Mouse (Mus musculus) embryonic fibroblast, embryonic 13.5 days (primary cell): ENCODE measurements around the gene Fam53a. TPM values are rescaled to one million over a fixed set of nuclear protein-coding genes. Genes with fewer than 3 reads are reported as not detected.

ENCODE experiments used
- H3K27ac ChIP-seq: 2 replicates; pipeline ENCODE4 v1.5.1; 2012; ENCODE audit warnings: low read length, control low read depth, inconsistent platforms; ENCODE audit not compliant: insufficient read depth
- H3K4me1 ChIP-seq: 2 replicates; pipeline ENCODE4 v1.6.1; 2011; ENCODE audit warnings: low read length; ENCODE audit not compliant: control insufficient read depth, insufficient read depth
- H3K4me3 ChIP-seq: 2 replicates; pipeline ENCODE4 v1.5.1; 2011; ENCODE audit warnings: mild to moderate bottlenecking, control low read depth, low read length; ENCODE audit not compliant: insufficient read depth
- CTCF ChIP-seq: IDR thresholded peaks from 2 replicates; pipeline ENCODE4 v1.5.1; 2011; ENCODE audit warnings: mild to moderate bottlenecking, control low read depth, low read length, moderate library complexity, borderline replicate concordance; ENCODE audit not compliant: insufficient read depth
- POLR2A ChIP-seq: IDR thresholded peaks from 2 replicates; pipeline ENCODE4 v1.6.1; 2011; ENCODE audit warnings: low read depth, mild to moderate bottlenecking, control low read depth, low read length, moderate library complexity
- polyA plus RNA-seq: library from polyadenylated mRNA; stranded (reverse); fragments of >200 nt; gene quantifications from 2 replicates; pipeline ENCODE4 v1.2.4, GENCODE M21; 2011; ENCODE audit warnings: low read depth; ENCODE audit not compliant: missing spikeins, insufficient read length

Gene Fam53a
- polyA plus RNA-seq, 1 experiment: 24.3 TPM

DNA sequence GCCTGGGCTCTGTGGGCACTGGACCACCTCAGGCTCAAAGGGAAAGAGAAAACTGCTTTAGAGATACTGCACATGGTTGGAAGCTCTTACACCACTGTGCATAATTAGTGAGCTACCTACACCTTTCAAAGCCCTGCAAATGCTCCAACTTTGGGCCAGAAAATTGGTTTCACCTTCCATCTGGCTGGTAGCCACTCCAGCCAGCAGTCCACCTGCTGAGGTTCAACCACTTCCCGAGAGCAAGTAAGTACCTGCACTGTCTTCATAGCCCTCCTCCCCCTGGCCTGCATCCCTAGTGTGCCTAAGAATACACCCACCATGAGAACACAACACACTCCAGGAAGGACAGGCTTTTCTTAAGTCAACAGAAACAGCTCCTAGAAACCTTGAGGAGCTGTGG is 17.6 kb downstream of the Fam53a start:
- Histone ChIP-seq H3K4me3 (no peak overlapping the region), H3K27ac (no peak overlapping the region), H3K4me1 (no peaks in the 10 kb centered on the region)
- TF ChIP-seq CTCF (no peak), POLR2A (no peak)

- no peak overlapping the region for H3K4me3 ChIP-seq
- no peak overlapping the region for H3K27ac ChIP-seq
- H3K4me1 ChIP-seq: no peaks in the 10 kb centered on the region
- TF ChIP-seq CTCF: no peak
- TF ChIP-seq POLR2A: no peak
These were observed 20.2 kb downstream of the Fam53a start for GRCm38 (mm10) chr5:33609226-33609625.

DNA sequence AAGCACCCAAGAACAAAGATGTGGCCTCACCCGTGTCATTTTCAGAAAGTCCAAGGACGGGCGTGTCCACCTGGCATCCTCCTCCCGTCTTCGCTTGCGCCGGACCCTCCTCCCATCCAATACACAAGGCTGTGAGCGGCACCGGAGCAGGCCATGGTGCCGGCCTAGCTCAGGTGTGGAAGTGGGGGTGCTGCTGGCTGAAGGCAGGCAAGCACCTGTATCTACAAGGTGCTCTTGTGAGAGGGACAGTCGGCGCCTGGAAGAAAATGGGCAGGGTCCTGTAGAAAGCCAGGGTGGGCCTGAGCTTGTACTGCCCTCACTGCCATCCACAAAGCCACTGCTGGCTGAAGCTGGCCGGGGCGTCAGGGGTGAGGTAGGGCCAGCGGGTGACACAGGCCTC is 22.0 kb downstream of the Fam53a start:
- Histone ChIP-seq H3K27ac (no peak overlapping the region), H3K4me3 (no peak overlapping the region), H3K4me1 (no peaks in the 10 kb centered on the region)
- TF ChIP-seq POLR2A (no peak), CTCF (no peak)

DNA sequence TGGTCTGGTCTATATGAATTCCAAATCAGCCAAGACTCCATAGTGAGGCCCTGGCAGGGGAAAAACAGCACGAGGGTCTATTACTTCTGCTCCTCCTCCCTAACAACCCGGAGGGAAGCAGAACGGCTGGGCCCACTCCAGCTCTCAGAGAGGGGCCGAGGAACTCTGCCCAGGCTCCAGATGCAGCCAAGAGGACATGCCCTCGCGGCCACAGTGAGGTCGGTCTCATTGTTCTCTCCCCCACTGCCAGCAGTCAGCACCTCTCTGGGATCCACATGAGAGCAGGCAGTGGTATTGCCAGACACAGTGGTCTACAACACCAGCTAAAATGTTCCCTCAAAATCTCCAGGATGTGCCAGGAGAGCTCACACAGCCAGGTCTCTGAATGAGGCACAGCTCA is 22.8 kb downstream of the Fam53a start:
- TF ChIP-seq POLR2A (no peak), CTCF (no peak)
- no peaks in the 10 kb centered on the region for H3K4me1 ChIP-seq
- H3K27ac ChIP-seq: no peak overlapping the region
- H3K4me3 ChIP-seq: no peak overlapping the region

GRCm38 (mm10) chr5:33605314-33605713 is 24.1 kb downstream of the Fam53a start:
- Histone ChIP-seq H3K4me1 (no peaks in the 10 kb centered on the region), H3K27ac (no peak overlapping the region), H3K4me3 (no peak overlapping the region)
- no peak for TF ChIP-seq CTCF
- TF ChIP-seq POLR2A: no peak

GRCm38 (mm10) chr5:33593620-33594019 is 35.8 kb downstream of the Fam53a start:
- no peak for TF ChIP-seq CTCF
- no peak for TF ChIP-seq POLR2A
- Histone ChIP-seq H3K4me3 (no peak overlapping the region), H3K4me1 (no peaks in the 10 kb centered on the region)

GRCm38 (mm10) chr5:33589221-33589888 is 40.1 kb downstream of the Fam53a start:
- Histone ChIP-seq H3K27ac (no peak overlapping the region), H3K4me1 (no peaks in the 10 kb centered on the region), H3K4me3 (no peak overlapping the region)
- TF ChIP-seq CTCF (peak; percentile 99), POLR2A (no peak)

More at GRCm38 (mm10) chr5:33593620-33594019, 35.8 kb downstream of the Fam53a start:
- H3K27ac ChIP-seq: no peak overlapping the region

DNA sequence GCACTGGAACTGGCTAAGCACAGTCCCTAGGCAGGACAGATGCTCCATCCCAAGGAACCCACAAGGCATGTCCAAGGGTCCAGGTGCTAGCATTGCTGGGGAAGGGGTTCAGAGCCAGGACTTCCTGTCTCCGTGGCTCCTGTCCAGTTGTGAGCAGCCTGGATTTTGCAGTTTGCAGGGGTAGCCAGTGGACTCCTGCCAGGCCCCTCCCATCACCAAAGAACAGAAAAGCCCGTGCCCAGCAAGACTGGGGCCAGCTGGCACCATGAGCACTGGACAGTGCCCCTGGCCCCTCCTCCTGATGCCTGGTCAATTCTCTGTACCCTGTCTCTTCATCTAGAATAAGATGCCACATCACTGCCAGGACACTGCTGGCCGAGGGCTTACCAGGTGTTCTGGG is 41.4 kb downstream of the Fam53a start:
- no peak overlapping the region for H3K27ac ChIP-seq
- no peaks in the 10 kb centered on the region for H3K4me1 ChIP-seq
- no peak for TF ChIP-seq CTCF
- TF ChIP-seq POLR2A: no peak
- H3K4me3 ChIP-seq: no peak overlapping the region

DNA sequence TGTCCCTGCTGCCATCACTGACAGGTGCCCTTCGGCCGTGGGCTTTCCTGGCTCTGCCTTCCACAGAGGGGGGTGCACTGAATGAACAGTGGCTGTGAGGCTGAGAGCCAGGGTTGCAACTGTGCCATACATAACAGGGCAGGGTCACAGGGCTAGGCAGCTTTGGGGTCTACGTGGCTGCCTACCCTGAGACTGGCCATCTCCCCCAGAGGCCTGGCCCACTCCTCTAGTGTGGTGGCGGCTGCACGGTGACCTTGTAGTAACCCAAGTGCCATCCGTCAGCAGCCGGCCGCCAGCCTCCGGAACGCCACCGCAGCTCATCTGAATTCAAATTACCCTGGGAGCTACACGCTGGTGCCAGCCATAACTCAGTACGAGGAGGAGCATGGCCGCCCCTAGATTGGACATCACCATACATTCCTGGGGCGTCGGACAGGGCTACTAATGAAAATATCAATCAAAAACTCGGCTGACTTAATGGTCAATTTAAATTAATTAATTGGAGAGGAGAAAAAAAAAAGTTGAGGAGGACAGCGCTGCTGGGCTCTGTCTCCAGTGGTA is 41.9 kb downstream of the Fam53a start:
- no peaks in the 10 kb centered on the region for H3K4me1 ChIP-seq
- no peak overlapping the region for H3K27ac ChIP-seq
- H3K4me3 ChIP-seq: no peak overlapping the region
- TF ChIP-seq CTCF (no peak), POLR2A (no peak)

- H3K4me1 ChIP-seq: no peaks in the 10 kb centered on the region
- no peak overlapping the region for H3K4me3 ChIP-seq
- no peak for TF ChIP-seq CTCF
- TF ChIP-seq POLR2A: no peak
- no peak overlapping the region for H3K27ac ChIP-seq
These were observed 49.1 kb downstream of the Fam53a start for GRCm38 (mm10) chr5:33580336-33580735.

- Histone ChIP-seq H3K4me1 (no peaks in the 10 kb centered on the region), H3K4me3 (no peak overlapping the region), H3K27ac (no peak overlapping the region)
- no peak for TF ChIP-seq POLR2A
- no peak for TF ChIP-seq CTCF
These were observed 55.2 kb downstream of the Fam53a start for GRCm38 (mm10) chr5:33574207-33574606.
